Mouse (Mus musculus) brown adipose tissue, adult 24 weeks (tissue): ENCODE measurements around the gene 4930519G04Rik. TPM values are rescaled to one million over a fixed set of nuclear protein-coding genes. Genes with fewer than 3 reads are reported as not detected.
"Not testable (repeated sequence)": the region's sequence is repeated elsewhere in the genome, so short reads cannot be mapped to it uniquely, and the experiment has no call there.

Source experiments
- H3K27ac ChIP-seq: fragments of 200-500 bp; replicated peaks from 2 replicates; pipeline ENCODE4 v1.5.1; 2012; ENCODE audit warnings: low read depth, mild to moderate bottlenecking, low read length
- H3K4me1 ChIP-seq: fragments of 200-500 bp; 2 replicates; pipeline ENCODE4 v1.6.1; 2012; ENCODE audit warnings: low read length, mixed read lengths; ENCODE audit not compliant: control insufficient read depth, insufficient read depth, insufficient read length
- H3K4me3 ChIP-seq: fragments of 200-500 bp; 2 replicates; pipeline ENCODE4 v1.5.1; 2012; ENCODE audit warnings: low read depth, mild to moderate bottlenecking, low read length, moderate library complexity; ENCODE audit not compliant: insufficient read depth
- polyA plus RNA-seq: library from polyadenylated mRNA; stranded (reverse); fragments of >200 nt; gene quantifications from 2 replicates; pipeline ENCODE4 v1.2.4, GENCODE M21; 2012; ENCODE audit not compliant: missing spikeins, insufficient read depth, insufficient read length

4930519G04Rik gene
- polyA plus RNA-seq, 1 experiment, result not detected

DNA sequence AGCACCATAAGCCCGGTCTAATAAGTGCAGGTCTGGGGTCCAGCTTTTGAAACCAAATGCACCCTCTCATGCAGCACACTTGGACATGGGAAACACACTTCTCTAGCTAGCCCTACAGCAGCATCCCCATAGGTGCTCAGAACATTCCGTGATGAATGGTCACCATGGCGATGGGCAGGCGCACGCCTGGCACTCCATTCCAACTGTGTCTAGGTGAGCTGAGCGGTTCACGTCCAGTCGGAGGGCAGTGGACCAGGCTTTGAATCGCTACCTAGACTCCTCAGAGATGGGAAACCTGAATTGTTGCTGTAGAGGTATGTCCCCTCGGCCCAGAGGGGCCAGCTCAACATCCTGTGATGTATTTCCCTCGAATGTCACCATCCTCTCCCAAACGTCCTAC, 11.8 kb downstream of the 4930519G04Rik start:
- no peak overlapping the region for H3K4me3 ChIP-seq
- no peak overlapping the region for H3K27ac ChIP-seq
- 0 out of 2 replicates have a peak, but pooled peaks cover 5% of the 10 kb centered on the region for H3K4me1 ChIP-seq

DNA sequence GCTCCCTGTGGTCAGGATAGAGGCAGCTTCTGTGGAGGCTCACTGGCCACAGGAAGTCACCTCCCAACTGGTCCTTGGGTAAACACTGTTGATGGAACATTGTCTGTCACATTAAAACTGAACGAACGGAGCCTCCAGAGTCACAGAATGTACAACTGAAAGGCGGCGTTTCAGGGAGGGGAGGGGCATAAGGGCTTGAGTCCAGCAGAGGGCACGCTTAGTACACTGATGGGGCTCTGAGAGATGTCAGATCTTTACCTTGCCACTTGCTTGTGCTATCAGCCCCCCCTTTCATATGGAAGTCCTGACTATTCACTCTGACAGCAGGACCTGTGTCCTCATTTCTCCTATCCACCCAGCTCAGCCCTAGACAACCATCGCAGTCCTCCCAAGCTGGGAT, 22.4 kb downstream of the 4930519G04Rik start:
- Histone ChIP-seq H3K4me3 (no peak overlapping the region), H3K4me1 (no peaks in the 10 kb centered on the region), H3K27ac (no peak overlapping the region)

GRCm38 (mm10) chr5:114876331-114876730, 22.9 kb downstream of the 4930519G04Rik start:
- Histone ChIP-seq H3K27ac (no peak overlapping the region), H3K4me1 (no peaks in the 10 kb centered on the region), H3K4me3 (no peak overlapping the region)

DNA sequence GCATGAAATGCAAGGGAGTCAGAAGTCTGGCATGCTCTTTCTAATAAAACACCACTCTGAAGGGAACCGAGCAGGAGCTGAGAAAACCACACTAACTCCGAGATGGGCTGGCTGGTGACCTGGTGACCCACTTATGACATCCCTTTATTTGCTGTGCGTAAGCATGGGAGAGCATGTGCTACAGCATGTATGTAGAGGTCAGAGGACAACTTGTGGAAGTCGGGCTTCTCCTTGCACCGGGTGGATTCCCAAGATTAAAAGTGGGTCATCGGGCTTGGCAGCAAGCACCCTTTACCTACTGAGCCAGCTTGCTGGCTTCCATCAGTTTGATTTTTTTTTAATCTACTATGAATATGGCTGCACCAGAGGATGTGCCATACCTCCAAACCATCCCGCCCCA, 24.0 kb downstream of the 4930519G04Rik start:
- H3K4me1 ChIP-seq, result no peaks in the 10 kb centered on the region
- no peak overlapping the region for H3K4me3 ChIP-seq
- no peak overlapping the region for H3K27ac ChIP-seq

GRCm38 (mm10) chr5:114879399-114879798, 25.9 kb downstream of the 4930519G04Rik start:
- H3K27ac ChIP-seq, result no peak overlapping the region
- no peak overlapping the region for H3K4me3 ChIP-seq
- no peaks in the 10 kb centered on the region for H3K4me1 ChIP-seq

DNA sequence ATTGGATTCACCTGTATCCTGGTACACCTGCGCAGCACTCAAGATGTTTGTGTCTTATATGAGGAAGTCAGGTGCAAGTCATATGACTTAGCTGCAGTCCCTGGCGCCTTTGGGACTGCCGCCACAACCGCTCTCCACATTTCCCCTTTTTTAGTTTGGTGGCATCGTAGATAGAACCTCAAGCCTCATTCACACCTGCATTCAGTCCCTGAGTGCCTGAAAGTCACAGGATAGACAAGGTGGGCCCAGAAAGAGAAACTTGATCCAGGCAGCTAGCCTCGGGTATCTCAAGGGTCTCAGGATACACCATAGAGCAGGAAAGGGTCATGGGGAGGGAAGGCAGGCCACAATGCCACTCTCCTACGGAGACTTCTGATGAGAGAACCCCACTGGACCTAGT, 28.9 kb downstream of the 4930519G04Rik start:
- H3K4me1 ChIP-seq, H3K4me3 ChIP-seq, H3K27ac ChIP-seq: not testable (repeated sequence)

GRCm38 (mm10) chr5:114883022-114883421, 29.6 kb downstream of the 4930519G04Rik start:
- no peak overlapping the region for H3K4me3 ChIP-seq
- no peaks in the 10 kb centered on the region for H3K4me1 ChIP-seq
- no peak overlapping the region for H3K27ac ChIP-seq

- Histone ChIP-seq H3K27ac (no peak overlapping the region), H3K4me1 (no peaks in the 10 kb centered on the region), H3K4me3 (no peak overlapping the region)
These were observed 33.3 kb downstream of the 4930519G04Rik start for GRCm38 (mm10) chr5:114886801-114887200.

DNA sequence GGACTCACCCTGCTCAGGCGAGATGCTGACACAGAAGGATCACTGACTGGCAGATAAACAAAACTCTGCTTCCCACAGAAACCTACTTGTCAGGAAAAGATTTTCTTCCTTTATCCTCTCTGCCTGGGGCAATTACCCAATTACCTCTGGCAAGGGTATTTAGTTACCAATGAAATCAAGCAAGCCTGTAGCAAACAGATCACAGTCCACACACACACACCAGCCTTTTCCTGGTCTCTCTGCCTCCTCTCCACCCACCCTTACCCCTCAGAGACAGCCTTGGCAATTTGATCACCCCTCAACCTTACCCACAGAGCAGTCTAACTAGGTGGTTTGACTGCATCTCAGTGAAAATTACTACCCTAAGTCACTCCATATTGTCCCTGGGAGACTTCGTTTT, 35.5 kb downstream of the 4930519G04Rik start:
- H3K4me3 ChIP-seq, result no peak overlapping the region
- H3K27ac ChIP-seq, result no peak overlapping the region
- H3K4me1 ChIP-seq, result no peaks in the 10 kb centered on the region

DNA sequence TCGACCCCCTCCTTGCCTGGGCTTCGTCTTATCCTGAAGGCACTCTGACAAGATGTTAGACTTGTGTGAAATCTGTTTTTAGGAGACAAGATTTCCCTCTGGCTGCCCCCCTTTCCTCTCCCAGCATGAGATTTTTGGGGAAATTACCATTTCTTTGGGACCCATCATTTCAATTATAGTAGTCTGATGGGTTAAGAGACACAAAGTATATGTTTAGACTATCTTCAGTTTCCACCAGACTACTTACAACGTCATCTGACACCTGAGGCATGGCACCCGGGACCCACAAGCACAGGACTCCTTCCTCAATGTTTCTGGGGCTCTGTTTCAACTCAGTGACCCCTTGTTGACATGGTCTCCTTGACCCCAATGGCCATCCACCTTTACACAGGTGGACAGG, 42.1 kb downstream of the 4930519G04Rik start:
- Histone ChIP-seq H3K4me3 (no peak overlapping the region), H3K27ac (no peak overlapping the region), H3K4me1 (0 out of 2 replicates have a peak, but pooled peaks cover 2% of the 10 kb centered on the region)

DNA sequence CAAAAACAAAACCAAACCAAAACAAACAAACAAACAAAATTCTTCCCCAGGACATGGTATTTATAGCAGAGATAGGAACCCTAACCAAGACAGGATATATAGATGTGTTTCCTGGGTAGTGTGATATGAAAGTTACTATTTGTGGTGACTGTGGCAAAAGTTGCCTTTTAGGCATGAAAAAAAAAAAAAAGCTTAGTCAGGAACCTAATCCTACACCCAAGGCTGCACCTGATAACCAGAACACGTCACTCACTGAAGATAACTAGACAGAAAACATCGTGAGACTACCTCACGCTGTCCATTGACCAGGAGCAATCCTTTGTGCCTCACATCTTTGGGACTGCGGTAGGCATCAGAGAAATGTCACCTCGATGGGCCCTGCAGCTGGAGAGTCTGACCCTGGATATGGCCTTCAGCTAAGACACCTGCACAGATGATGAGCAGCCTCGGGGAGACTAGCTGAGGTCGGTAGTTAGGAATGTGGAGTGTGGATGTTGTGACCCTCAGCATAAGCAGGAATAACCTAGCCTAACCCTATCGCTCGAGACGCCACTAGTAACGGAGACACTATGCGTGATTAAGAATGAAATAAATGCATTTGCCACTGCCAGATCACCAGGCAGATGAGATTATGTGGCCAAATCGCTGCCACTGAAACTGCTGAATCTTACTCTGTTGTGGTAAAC, 43.4 kb downstream of the 4930519G04Rik start, which contains the start of gene Oasl2:
Gene Oasl2, plus strand, starts transcription at position 249 of the 686 bp plus-strand sequence.
- Histone ChIP-seq H3K27ac (peak within 1 kb of the TSS; percentile 90), H3K4me3 (peak within 1 kb of the TSS; percentile 70), H3K4me1 (0 out of 2 replicates have a peak, but pooled peaks cover 2% of the 10 kb centered on the region)

DNA sequence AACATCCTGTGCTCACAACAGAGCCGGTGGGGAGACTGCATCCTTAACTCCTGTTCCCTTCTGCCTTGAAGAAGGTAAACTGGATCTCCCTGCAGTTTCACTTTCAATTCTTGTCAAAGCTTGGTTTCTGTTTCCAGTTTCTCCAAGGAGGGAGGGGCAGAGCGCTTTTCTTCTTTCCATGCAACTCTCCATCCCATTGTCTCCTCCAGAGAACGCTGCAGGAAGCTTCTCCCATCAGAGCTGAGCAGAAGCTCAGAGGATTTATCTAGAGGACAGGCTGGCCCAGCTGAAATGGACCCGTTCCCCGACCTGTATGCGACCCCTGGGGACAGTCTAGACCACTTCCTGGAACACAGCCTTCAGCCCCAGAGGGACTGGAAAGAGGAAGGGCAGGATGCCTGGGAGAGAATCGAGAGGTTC, 43.9 kb downstream of the 4930519G04Rik start:
- Histone ChIP-seq H3K4me1 (0 out of 2 replicates have a peak, but pooled peaks cover 2% of the 10 kb centered on the region), H3K4me3 (peak overlapping the region; percentile 70), H3K27ac (peak overlapping the region; percentile 90)

DNA sequence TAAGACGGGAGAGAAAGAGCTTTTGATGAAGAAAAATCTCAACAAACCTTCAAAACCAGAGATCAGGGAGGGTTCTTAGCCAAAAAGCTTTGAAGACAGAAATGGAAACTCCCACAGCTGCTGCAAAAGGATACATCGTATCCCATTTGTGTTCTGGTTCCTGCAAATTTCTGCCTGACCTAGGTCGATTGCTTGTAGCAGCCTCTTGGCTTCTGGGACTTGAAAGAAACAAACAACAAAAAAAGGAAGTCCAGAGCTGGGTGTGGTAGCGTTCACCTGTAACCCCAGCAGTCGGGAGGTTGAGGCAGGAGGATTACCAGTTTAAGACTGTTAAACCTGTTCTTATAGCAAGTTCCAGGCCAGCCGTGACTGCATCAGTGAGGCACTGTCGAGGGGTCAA, 45.4 kb downstream of the 4930519G04Rik start:
- H3K27ac ChIP-seq, result no peak overlapping the region; the same call in 1 of the 2 replicates
- H3K4me3 ChIP-seq, result peak overlapping the region; percentile 29
- 0 out of 2 replicates have a peak, but pooled peaks cover 2% of the 10 kb centered on the region for H3K4me1 ChIP-seq

GRCm38 (mm10) chr5:114902413-114902812, 48.9 kb downstream of the 4930519G04Rik start:
- Histone ChIP-seq H3K4me1 (no peaks in the 10 kb centered on the region), H3K27ac (no peak overlapping the region), H3K4me3 (no peak overlapping the region)

GRCm38 (mm10) chr5:114908598-114909305, 55.3 kb downstream of the 4930519G04Rik start:
- no peaks in the 10 kb centered on the region for H3K4me1 ChIP-seq
- H3K4me3 ChIP-seq, result no peak overlapping the region
- H3K27ac ChIP-seq, result no peak overlapping the region

GRCm38 (mm10) chr5:114913686-114914085, 60.2 kb downstream of the 4930519G04Rik start:
- no peak overlapping the region for H3K27ac ChIP-seq
- H3K4me3 ChIP-seq, result no peak overlapping the region
- no peaks in the 10 kb centered on the region for H3K4me1 ChIP-seq
